Mouse (Mus musculus) midbrain, embryonic 14.5 days (tissue): ENCODE data around the gene Gm21885. TPM values are rescaled to one million over a fixed set of nuclear protein-coding genes. Genes with fewer than 3 reads are reported as not detected.
A peak's percentile ranks its signal among the peaks of the same experiment; 100 is the strongest.

Experiments used
- ATAC-seq: fragments of 200-750 bp; cut with Nextera tagmentation; 2 replicates; pipeline ENCODE4 v1.8.0; 2017; ENCODE audit warnings: moderate number of reproducible peaks, moderate library complexity; ENCODE audit not compliant: low FRiP score, low TSS enrichment
- DNase-seq: peaks from one replicate; pipeline ENCODE4 v3.0.0-alpha.2; 2015
- H3K27ac ChIP-seq: fragments of 300-500 bp; sonication (generic); replicated peaks from 2 replicates; pipeline ENCODE4 v1.5.1; 2014; ENCODE audit warnings: mild to moderate bottlenecking, low read depth, low read length, moderate library complexity
- H3K27me3 ChIP-seq: fragments of 300-500 bp; sonication (generic); 2 replicates; pipeline ENCODE4 v1.6.1; 2014; ENCODE audit warnings: low read length, control low read depth, mixed read lengths; ENCODE audit not compliant: control insufficient read depth, insufficient read depth
- H3K36me3 ChIP-seq: fragments of 300-500 bp; sonication (generic); 2 replicates; pipeline ENCODE4 v1.6.1; 2014; ENCODE audit warnings: low read length, control low read depth; ENCODE audit not compliant: control insufficient read depth, insufficient read depth
- H3K4me1 ChIP-seq: fragments of 300-500 bp; sonication (generic); 2 replicates; pipeline ENCODE4 v1.6.1; 2014; ENCODE audit warnings: mild to moderate bottlenecking, antibody characterized with exemption, low read length, control low read depth; ENCODE audit not compliant: control insufficient read depth, insufficient read depth
- H3K4me2 ChIP-seq: fragments of 300-500 bp; sonication (generic); 2 replicates; pipeline ENCODE4 v1.6.1; 2014; ENCODE audit warnings: mild to moderate bottlenecking, low read length, moderate library complexity
- H3K4me3 ChIP-seq: fragments of 300-500 bp; sonication (generic); replicated peaks from 2 replicates; pipeline ENCODE4 v1.5.1; 2014; ENCODE audit warnings: low read depth, low read length
- H3K9ac ChIP-seq: fragments of 300-500 bp; sonication (generic); replicated peaks from 2 replicates; pipeline ENCODE4 v1.6.1; 2014; ENCODE audit warnings: mild to moderate bottlenecking, low read length, moderate library complexity
- H3K9me3 ChIP-seq: fragments of 300-500 bp; sonication (generic); 2 replicates; pipeline ENCODE4 v1.6.1; 2016; ENCODE audit warnings: low read length, control low read depth, mixed read lengths; ENCODE audit not compliant: control insufficient read depth
- WGBS: fragments of 180-500 bp; shearing (Covaris S2); extraction: QIAGEN DNeasy Blood & Tissue Kit; methylation state at CpG from one replicate; pipeline ENCODE4 v1.1.7; 2014; 5-methylcytosine and 5-hydroxymethylcytosine counted together
- polyA plus RNA-seq: library from polyadenylated mRNA; unstranded; fragments of >200 nt; fragmentation: Nextera tagmentation; extraction: Ambion mirVana; gene quantifications from 2 replicates; pipeline ENCODE4 v1.2.1, GENCODE M21; 2014

The Gm21885 gene
- polyA plus RNA-seq, 1 experiment from 2014 or later, result 0.57 TPM

DNA sequence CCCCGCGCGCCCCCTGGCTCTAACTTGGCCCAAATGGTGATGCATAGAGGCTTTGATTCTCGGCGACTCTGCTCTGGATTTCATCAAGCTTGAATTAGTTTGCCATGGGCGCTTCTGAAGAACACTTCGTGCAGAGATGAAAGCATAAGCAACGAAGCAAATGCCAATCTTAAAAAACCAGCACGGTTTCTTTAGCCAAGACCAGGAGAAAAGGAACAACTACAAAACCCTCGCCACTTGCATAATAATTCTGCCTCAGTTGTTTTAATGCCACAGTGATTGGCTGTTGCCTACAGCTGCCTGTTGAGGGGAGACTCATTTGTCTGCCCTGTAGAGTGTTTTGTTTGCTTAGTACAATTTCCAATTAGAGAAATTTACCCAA is 47.0 kb downstream of the Gm21885 start:
- peak overlapping the region; percentile 64 for H3K4me2 ChIP-seq
- 0 out of 2 replicates have a peak, but pooled peaks cover under 1% of the 10 kb centered on the region for H3K36me3 ChIP-seq
- peak overlapping the region; percentile 99 for H3K27ac ChIP-seq
- H3K9ac ChIP-seq, result peak overlapping the region; percentile 97
- WGBS, result 1% methylated on average over 10 of the region's 10 CpGs
- H3K27me3 ChIP-seq, result no peaks in the 10 kb centered on the region
- H3K4me1 ChIP-seq, result peaks cover 24% of the 10 kb centered on the region
- DNase-seq (peak; percentile 68), ATAC-seq (no peak)
- no peaks in the 10 kb centered on the region for H3K9me3 ChIP-seq
- peak overlapping the region; percentile 65 for H3K4me3 ChIP-seq

GRCm38 (mm10) chr11:94329270-94329891 is 47.7 kb downstream of the Gm21885 start:
- peak overlapping the region; percentile 65; the same call in 1 of the 2 replicates for H3K4me3 ChIP-seq
- H3K9ac ChIP-seq, result no peak overlapping the region
- peaks cover 24% of the 10 kb centered on the region for H3K4me1 ChIP-seq
- DNase-seq, result peak; percentile 80
- H3K4me2 ChIP-seq, result peak overlapping the region; percentile 64
- H3K9me3 ChIP-seq, result no peaks in the 10 kb centered on the region
- peaks cover 5% of the 10 kb centered on the region for H3K36me3 ChIP-seq
- H3K27ac ChIP-seq, result no peak overlapping the region; the same call in 1 of the 2 replicates
- H3K27me3 ChIP-seq, result no peaks in the 10 kb centered on the region
- 43% methylated on average over 4 of the region's 4 CpGs for WGBS
- no peak for ATAC-seq

DNA sequence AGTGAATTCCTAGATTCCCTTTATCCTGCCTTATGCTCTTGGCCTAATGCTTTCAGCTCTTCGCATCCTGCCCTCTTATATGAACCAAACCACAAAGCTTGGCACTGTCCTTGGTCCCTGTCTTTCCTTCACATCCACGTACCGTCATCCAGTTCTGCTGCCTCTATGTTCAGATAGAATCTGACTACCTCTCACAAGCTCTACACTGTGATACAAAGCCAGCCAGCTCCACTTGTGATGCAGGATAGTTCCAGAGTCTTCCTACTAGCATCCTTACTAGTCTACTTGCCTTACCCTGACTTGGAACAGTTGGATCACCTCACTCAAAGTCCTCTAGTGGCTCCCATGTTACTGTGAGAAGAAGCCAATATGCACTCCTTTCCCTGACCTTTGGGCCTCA is 48.5 kb downstream of the Gm21885 start:
- ATAC-seq, result no peak
- Histone ChIP-seq H3K27me3 (no peaks in the 10 kb centered on the region), H3K9ac (no peak overlapping the region), H3K9me3 (no peaks in the 10 kb centered on the region), H3K27ac (no peak overlapping the region), H3K4me3 (no peak overlapping the region), H3K4me1 (peaks cover 24% of the 10 kb centered on the region), H3K36me3 (peaks cover 11% of the 10 kb centered on the region), H3K4me2 (no peak overlapping the region)
- 93% methylated on average over 3 of the region's 3 CpGs for WGBS
- DNase-seq, result no peak

- no peak overlapping the region for H3K4me2 ChIP-seq
- peaks cover 18% of the 10 kb centered on the region for H3K4me1 ChIP-seq
- H3K36me3 ChIP-seq, result peaks cover 24% of the 10 kb centered on the region
- no peak overlapping the region for H3K27ac ChIP-seq
- DNase-seq (no peak), ATAC-seq (no peak)
- no peak overlapping the region for H3K9ac ChIP-seq
- 94% methylated on average over 6 of the region's 6 CpGs for WGBS
- no peaks in the 10 kb centered on the region for H3K27me3 ChIP-seq
- no peak overlapping the region for H3K4me3 ChIP-seq
- no peaks in the 10 kb centered on the region for H3K9me3 ChIP-seq
These were observed 51.1 kb downstream of the Gm21885 start for GRCm38 (mm10) chr11:94332726-94333125.

DNA sequence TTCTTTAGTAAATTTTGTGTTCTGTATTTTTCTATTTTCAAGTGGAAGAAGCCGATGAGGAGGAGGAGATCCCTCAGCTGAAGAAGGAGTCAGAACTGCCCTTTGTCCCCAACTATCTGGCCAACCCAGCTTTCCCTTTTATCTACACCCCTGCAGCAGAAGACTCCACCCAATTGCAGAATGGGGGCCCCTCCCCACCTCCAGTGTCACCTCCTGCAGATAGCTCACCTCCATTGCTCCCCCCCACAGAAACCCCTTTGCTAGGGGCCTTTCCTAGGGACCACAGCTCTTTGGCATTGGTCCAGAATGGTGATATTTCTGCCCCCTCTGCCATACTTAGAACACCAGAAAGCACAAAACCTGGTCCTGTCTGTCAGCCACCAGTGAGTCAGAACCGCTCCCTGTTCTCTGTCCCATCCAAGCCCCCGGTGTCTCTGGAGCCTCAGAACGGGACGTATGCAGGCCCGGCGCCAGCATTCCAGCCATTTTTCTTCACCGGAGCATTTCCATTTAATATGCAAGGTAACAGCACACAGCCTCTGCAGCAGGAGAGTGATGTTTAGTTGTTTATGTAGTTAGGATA is 52.8 kb downstream of the Gm21885 start:
- Histone ChIP-seq H3K4me2 (no peak overlapping the region), H3K9ac (no peak overlapping the region), H3K27ac (no peak overlapping the region), H3K27me3 (no peaks in the 10 kb centered on the region), H3K4me1 (peaks cover 13% of the 10 kb centered on the region), H3K9me3 (no peaks in the 10 kb centered on the region), H3K4me3 (no peak overlapping the region), H3K36me3 (peaks cover 42% of the 10 kb centered on the region)
- WGBS, result 89% methylated on average over 8 of the region's 8 CpGs
- ATAC-seq, result no peak
- no peak for DNase-seq

Other genes starting within 250 kb of the Gm21885 start
- 29.5 and 34.7 TPM in 2 replicates for gene Tob1, start 70.4 kb upstream of the Gm21885 start, polyA plus RNA-seq
- 0.47 and 2.0 TPM in 2 replicates for gene Wfikkn2, start 35.9 kb upstream of the Gm21885 start, polyA plus RNA-seq
- 122 and 144 TPM in 2 replicates for gene Luc7l3, start 40.1 kb downstream of the Gm21885 start, polyA plus RNA-seq
- 11.9 and 13.1 TPM in 2 replicates for gene Ankrd40, start 46.1 kb downstream of the Gm21885 start, polyA plus RNA-seq
- 0.19 and 0.50 TPM in 2 replicates for gene Abcc3, start 111.1 kb downstream of the Gm21885 start, polyA plus RNA-seq
- gene Cacna1g, start 192.3 kb downstream of the Gm21885 start, polyA plus RNA-seq, result 20.1 and 22.7 TPM in 2 replicates
- 0.42 and 0.54 TPM in 2 replicates for gene Spata20, start 204.3 kb downstream of the Gm21885 start, polyA plus RNA-seq
- 0.23 and 0.43 TPM in 2 replicates for gene Epn3, start 218.1 kb downstream of the Gm21885 start, polyA plus RNA-seq
- 2.1 and 3.3 TPM in 2 replicates for gene Mycbpap, start 239.9 kb downstream of the Gm21885 start, polyA plus RNA-seq